Mouse (Mus musculus): ENCODE measurements around the gene Col18a1. TPM values are rescaled to one million over a fixed set of nuclear protein-coding genes. Genes with fewer than 3 reads are reported as not detected.

The Col18a1 gene
- polyA plus RNA-seq, 1 experiment from 2014 or later: 271 TPM

- peaks cover 80% of the 10 kb centered on the region for H3K4me1 ChIP-seq (replicated peaks)
- H3K36me3 ChIP-seq: no peaks in the 10 kb centered on the region
- H3K9me3 ChIP-seq (replicated peaks): no peaks in the 10 kb centered on the region
- H3K27ac ChIP-seq (ENCODE audit: poor library complexity, severe bottlenecking): peak overlapping the region; percentile 70
- H3K4me3 ChIP-seq: no peak overlapping the region
- H3K4me2 ChIP-seq: 0 out of 2 replicates have a peak overlapping the region, but pooled peaks have one; percentile 9
- no peaks in the 10 kb centered on the region for H3K27me3 ChIP-seq (replicated peaks)
- 43% methylated on average over 2 of the region's 2 CpGs for WGBS
- ATAC-seq (ENCODE audit: insufficient number of reproducible peaks, low FRiP score): peak; percentile 77
- H3K9ac ChIP-seq: no peak overlapping the region
Measured at GRCm38 (mm10) chr10:77152178-77152621, 14.1 kb downstream of the Col18a1 start.

GRCm38 (mm10) chr10:77151551-77152002 is 14.8 kb downstream of the Col18a1 start:
- peak overlapping the region; percentile 38; the same call in 1 of the 2 replicates for H3K9ac ChIP-seq
- H3K36me3 ChIP-seq: no peaks in the 10 kb centered on the region
- no peak for ATAC-seq (ENCODE audit: insufficient number of reproducible peaks, low FRiP score)
- peak overlapping the region; percentile 51 for H3K4me2 ChIP-seq
- no peak overlapping the region for H3K4me3 ChIP-seq
- H3K4me1 ChIP-seq (replicated peaks): peaks cover 80% of the 10 kb centered on the region
- H3K27ac ChIP-seq (ENCODE audit: poor library complexity, severe bottlenecking): peak overlapping the region; percentile 70
- no peaks in the 10 kb centered on the region for H3K9me3 ChIP-seq (replicated peaks)
- 68% methylated on average over 4 of the region's 4 CpGs for WGBS
- H3K27me3 ChIP-seq (replicated peaks): no peaks in the 10 kb centered on the region

- no peak overlapping the region for H3K4me3 ChIP-seq
- H3K36me3 ChIP-seq: no peaks in the 10 kb centered on the region
- peak overlapping the region; percentile 51 for H3K4me2 ChIP-seq
Measured at GRCm38 (mm10) chr10:77150947-77151521, 15.3 kb downstream of the Col18a1 start.

GRCm38 (mm10) chr10:77150016-77150415 is 16.3 kb downstream of the Col18a1 start:
- no peaks in the 10 kb centered on the region for H3K27me3 ChIP-seq (replicated peaks)
- peaks cover 80% of the 10 kb centered on the region for H3K4me1 ChIP-seq (replicated peaks)
- H3K9ac ChIP-seq: peak overlapping the region; percentile 51; the same call in 1 of the 2 replicates
- 18% methylated on average over 8 of the region's 8 CpGs for WGBS
- peak overlapping the region; percentile 70 for H3K27ac ChIP-seq (ENCODE audit: poor library complexity, severe bottlenecking)
- H3K36me3 ChIP-seq: no peaks in the 10 kb centered on the region
- no peak overlapping the region for H3K4me3 ChIP-seq
- ATAC-seq (ENCODE audit: insufficient number of reproducible peaks, low FRiP score): no peak
- peak overlapping the region; percentile 51 for H3K4me2 ChIP-seq
- no peaks in the 10 kb centered on the region for H3K9me3 ChIP-seq (replicated peaks)

More at GRCm38 (mm10) chr10:77150947-77151521, 15.3 kb downstream of the Col18a1 start:
- H3K9ac ChIP-seq: peak overlapping the region; percentile 51
- H3K27ac ChIP-seq (ENCODE audit: poor library complexity, severe bottlenecking): peak overlapping the region; percentile 70
- H3K27me3 ChIP-seq (replicated peaks): no peaks in the 10 kb centered on the region
- no peak for ATAC-seq (ENCODE audit: insufficient number of reproducible peaks, low FRiP score)
- peaks cover 80% of the 10 kb centered on the region for H3K4me1 ChIP-seq (replicated peaks)
- no peaks in the 10 kb centered on the region for H3K9me3 ChIP-seq (replicated peaks)
- WGBS: 10% methylated on average over 14 of the region's 14 CpGs

- no peak overlapping the region for H3K4me2 ChIP-seq
- H3K27me3 ChIP-seq (replicated peaks): no peaks in the 10 kb centered on the region
- WGBS: 79% methylated on average over 10 of the region's 10 CpGs
- peaks cover under 1% of the 10 kb centered on the region for H3K36me3 ChIP-seq
- H3K9ac ChIP-seq: no peak overlapping the region
- H3K27ac ChIP-seq (ENCODE audit: poor library complexity, severe bottlenecking): no peak overlapping the region
- H3K4me1 ChIP-seq (replicated peaks): peaks cover 81% of the 10 kb centered on the region
- no peak for ATAC-seq (ENCODE audit: insufficient number of reproducible peaks, low FRiP score)
- no peak overlapping the region for H3K4me3 ChIP-seq
- H3K9me3 ChIP-seq (replicated peaks): no peaks in the 10 kb centered on the region
Measured at GRCm38 (mm10) chr10:77147545-77147944, 18.8 kb downstream of the Col18a1 start.

- Histone ChIP-seq H3K27me3 (replicated peaks) (no peaks in the 10 kb centered on the region), H3K9ac (no peak overlapping the region), H3K4me3 (no peak overlapping the region), H3K4me2 (no peak overlapping the region), H3K36me3 (peaks cover 6% of the 10 kb centered on the region), H3K9me3 (replicated peaks) (no peaks in the 10 kb centered on the region), H3K4me1 (replicated peaks) (peaks cover 79% of the 10 kb centered on the region), H3K27ac (ENCODE audit: poor library complexity, severe bottlenecking) (no peak overlapping the region)
- ATAC-seq (ENCODE audit: insufficient number of reproducible peaks, low FRiP score): no peak
- WGBS: 77% methylated on average over 4 of the region's 4 CpGs
Measured at GRCm38 (mm10) chr10:77146901-77147463, 19.4 kb downstream of the Col18a1 start.

- Histone ChIP-seq H3K4me2 (no peak overlapping the region), H3K36me3 (peaks cover 13% of the 10 kb centered on the region), H3K27ac (ENCODE audit: poor library complexity, severe bottlenecking) (no peak overlapping the region), H3K9ac (no peak overlapping the region), H3K9me3 (replicated peaks) (0 out of 2 replicates have a peak, but pooled peaks cover 4% of the 10 kb centered on the region), H3K4me3 (no peak overlapping the region), H3K4me1 (replicated peaks) (peaks cover 69% of the 10 kb centered on the region), H3K27me3 (replicated peaks) (no peaks in the 10 kb centered on the region)
- WGBS: 48% methylated on average over 1 of the region's 1 CpGs
- ATAC-seq (ENCODE audit: insufficient number of reproducible peaks, low FRiP score): no peak
Measured at GRCm38 (mm10) chr10:77145946-77146345, 20.4 kb downstream of the Col18a1 start.

- no peak overlapping the region for H3K4me3 ChIP-seq
- H3K9ac ChIP-seq: no peak overlapping the region
- H3K36me3 ChIP-seq: peaks cover 13% of the 10 kb centered on the region
- H3K4me1 ChIP-seq (replicated peaks): peaks cover 65% of the 10 kb centered on the region
- 0 out of 2 replicates have a peak, but pooled peaks cover 4% of the 10 kb centered on the region for H3K9me3 ChIP-seq (replicated peaks)
- no peak overlapping the region for H3K4me2 ChIP-seq
- no peaks in the 10 kb centered on the region for H3K27me3 ChIP-seq (replicated peaks)
- WGBS: 82% methylated on average over 2 of the region's 2 CpGs
- ATAC-seq (ENCODE audit: insufficient number of reproducible peaks, low FRiP score): no peak
- H3K27ac ChIP-seq (ENCODE audit: poor library complexity, severe bottlenecking): no peak overlapping the region
Measured at GRCm38 (mm10) chr10:77144372-77144771, 22.0 kb downstream of the Col18a1 start.

- no peak for ATAC-seq (ENCODE audit: insufficient number of reproducible peaks, low FRiP score)
- H3K27ac ChIP-seq (ENCODE audit: poor library complexity, severe bottlenecking): no peak overlapping the region
- 92% methylated on average over 2 of the region's 2 CpGs for WGBS
- H3K27me3 ChIP-seq (replicated peaks): no peaks in the 10 kb centered on the region
- peaks cover 16% of the 10 kb centered on the region for H3K36me3 ChIP-seq
- 0 out of 2 replicates have a peak, but pooled peaks cover 4% of the 10 kb centered on the region for H3K9me3 ChIP-seq (replicated peaks)
- H3K4me1 ChIP-seq (replicated peaks): peaks cover 71% of the 10 kb centered on the region
- H3K9ac ChIP-seq: no peak overlapping the region
- H3K4me2 ChIP-seq: no peak overlapping the region
- H3K4me3 ChIP-seq: no peak overlapping the region
Measured at GRCm38 (mm10) chr10:77142328-77142727, 24.0 kb downstream of the Col18a1 start.

- 0 out of 2 replicates have a peak, but pooled peaks cover 4% of the 10 kb centered on the region for H3K9me3 ChIP-seq (replicated peaks)
- H3K4me2 ChIP-seq: no peak overlapping the region
- peaks cover 51% of the 10 kb centered on the region for H3K4me1 ChIP-seq (replicated peaks)
- no peak overlapping the region for H3K4me3 ChIP-seq
- no peak for ATAC-seq (ENCODE audit: insufficient number of reproducible peaks, low FRiP score)
- H3K27ac ChIP-seq (ENCODE audit: poor library complexity, severe bottlenecking): no peak overlapping the region
- H3K9ac ChIP-seq: no peak overlapping the region
- no peaks in the 10 kb centered on the region for H3K27me3 ChIP-seq (replicated peaks)
- peaks cover 26% of the 10 kb centered on the region for H3K36me3 ChIP-seq
Measured at GRCm38 (mm10) chr10:77138304-77138703, 28.0 kb downstream of the Col18a1 start.

- 84% methylated on average over 6 of the region's 6 CpGs for WGBS
- H3K9ac ChIP-seq: no peak overlapping the region
- no peak overlapping the region for H3K27ac ChIP-seq (ENCODE audit: poor library complexity, severe bottlenecking)
- no peaks in the 10 kb centered on the region for H3K27me3 ChIP-seq (replicated peaks)
- no peak for ATAC-seq (ENCODE audit: insufficient number of reproducible peaks, low FRiP score)
- H3K36me3 ChIP-seq: peaks cover 14% of the 10 kb centered on the region
- no peak overlapping the region for H3K4me2 ChIP-seq
- no peaks in the 10 kb centered on the region for H3K9me3 ChIP-seq (replicated peaks)
- H3K4me3 ChIP-seq: no peak overlapping the region
- peaks cover 62% of the 10 kb centered on the region for H3K4me1 ChIP-seq (replicated peaks)
Measured at GRCm38 (mm10) chr10:77136205-77136604, 30.1 kb downstream of the Col18a1 start.

Measured in heart, embryonic 12.5 days (tissue).